Mouse (Mus musculus) MEL (cell line): ENCODE data around the gene Ndufa11.

Source experiments
- CTCF ChIP-seq, 3 experiments: IDR thresholded peaks in 2 of 3; conservative IDR thresholded peaks in 1 of 3; 2 replicates each; pipeline ENCODE4 v1.5.1; 2011 to 2012; ENCODE audit warnings: low read length in 3 of 3, low read depth in 2 of 3, mild to moderate bottlenecking in 2 of 3, improper control_type of control experiment in 1 of 3, inconsistent platforms in 1 of 3, mixed read lengths in 1 of 3, moderate library complexity in 1 of 3; ENCODE audit not compliant: control insufficient read depth in 1 of 3, insufficient read depth in 1 of 3, poor library complexity in 1 of 3, severe bottlenecking in 1 of 3
- ELF1 ChIP-seq: IDR thresholded peaks from 2 replicates; pipeline ENCODE4 v1.6.1; 2014; ENCODE audit warnings: low read depth, mild to moderate bottlenecking, inconsistent platforms, low read length, improper control_type of control experiment, moderate library complexity
- EP300 ChIP-seq, 2 experiments: IDR thresholded peaks; 2 replicates each; pipeline ENCODE4 v1.6.1; 2011; ENCODE audit warnings: improper control_type of control experiment in 2 of 2, low read length in 2 of 2, low read depth in 1 of 2, mild to moderate bottlenecking in 1 of 2
- GABPA ChIP-seq: IDR thresholded peaks from 2 replicates; pipeline ENCODE4 v1.6.1; 2012; ENCODE audit warnings: low read depth, mild to moderate bottlenecking, inconsistent platforms, low read length, improper control_type of control experiment, moderate library complexity
- GATA1 ChIP-seq: IDR thresholded peaks from 2 replicates; pipeline ENCODE4 v1.6.1; 2011; ENCODE audit warnings: low read depth, low read length, improper control_type of control experiment
- MEF2A ChIP-seq: IDR thresholded peaks from 2 replicates; pipeline ENCODE4 v1.6.1; 2014; ENCODE audit warnings: low read depth, mild to moderate bottlenecking, inconsistent platforms, low read length, improper control_type of control experiment; ENCODE audit not compliant: poor library complexity, insufficient replicate concordance, severe bottlenecking; ENCODE audit errors: extremely low read depth
- NRF1 ChIP-seq: IDR thresholded peaks from 2 replicates; pipeline ENCODE4 v1.6.1; 2014; ENCODE audit warnings: low read depth, mild to moderate bottlenecking, inconsistent platforms, low read length, improper control_type of control experiment, moderate library complexity; ENCODE audit not compliant: poor library complexity, insufficient read depth, severe bottlenecking
- POLR2A ChIP-seq, 2 experiments: IDR thresholded peaks; 2 replicates each; pipeline ENCODE4 v1.6.1; 2011 to 2012; ENCODE audit warnings: low read length in 2 of 2, mild to moderate bottlenecking in 2 of 2, control low read depth in 1 of 2, improper control_type of control experiment in 1 of 2, low read depth in 1 of 2, moderate library complexity in 1 of 2; ENCODE audit not compliant: control insufficient read depth in 1 of 2, insufficient read depth in 1 of 2, poor library complexity in 1 of 2
- RCOR1 ChIP-seq: IDR thresholded peaks from 2 replicates; pipeline ENCODE4 v1.6.1; 2012; ENCODE audit warnings: low read depth, mild to moderate bottlenecking, inconsistent platforms, low read length, improper control_type of control experiment
- SIN3A ChIP-seq: IDR thresholded peaks from 2 replicates; pipeline ENCODE4 v1.6.1; 2012; ENCODE audit warnings: low read length, improper control_type of control experiment, inconsistent platforms
- TBP ChIP-seq: IDR thresholded peaks from 2 replicates; pipeline ENCODE4 v1.8.0; 2011; ENCODE audit warnings: low read depth, low read length, improper control_type of control experiment
- UBTF ChIP-seq: IDR thresholded peaks from 2 replicates; pipeline ENCODE4 v1.6.1; 2012; ENCODE audit warnings: low read depth, mild to moderate bottlenecking, inconsistent platforms, low read length, improper control_type of control experiment, moderate library complexity, borderline replicate concordance; ENCODE audit not compliant: insufficient read depth
- USF1 ChIP-seq: IDR thresholded peaks from 2 replicates; pipeline ENCODE4 v1.6.1; 2014; ENCODE audit warnings: low read depth, mild to moderate bottlenecking, inconsistent platforms, low read length, improper control_type of control experiment, moderate library complexity
- ZNF384 ChIP-seq: IDR thresholded peaks from 2 replicates; pipeline ENCODE4 v1.6.1; 2012; ENCODE audit warnings: low read depth, mild to moderate bottlenecking, inconsistent platforms, low read length, improper control_type of control experiment

GRCm38 (mm10) chr17:56715360-56715759 is 2.2 kb upstream of the Ndufa11 start:
- TF ChIP-seq ELF1 = no peak
- no peak for TF ChIP-seq RCOR1
- no peak for TF ChIP-seq POLR2A (IDR thresholded peaks at IDR 0.05; ENCODE audit: control insufficient read depth in 1 of 2, insufficient read depth in 1 of 2, low read depth in 1 of 2, low read length in 2 of 2, poor library complexity in 1 of 2)
- no peak for TF ChIP-seq NRF1
- no peak for TF ChIP-seq CTCF (IDR thresholded peaks at IDR 0.05 in 2 of 3, conservative IDR thresholded peaks at IDR 0.05 in 1 of 3; ENCODE audit: control insufficient read depth in 1 of 3, insufficient read depth in 1 of 3, low read depth in 2 of 3, low read length in 3 of 3, poor library complexity in 1 of 3, severe bottlenecking in 1 of 3)
- no peak for TF ChIP-seq USF1
- no peak for TF ChIP-seq SIN3A
- TF ChIP-seq EP300 (IDR thresholded peaks at IDR 0.05; ENCODE audit: low read depth in 1 of 2, low read length in 2 of 2) = no peak
- no peak for TF ChIP-seq GABPA
- TF ChIP-seq UBTF = no peak
- no peak for TF ChIP-seq TBP
- no peak for TF ChIP-seq MEF2A
- no peak for TF ChIP-seq ZNF384
- no peak for TF ChIP-seq GATA1
